Mouse (Mus musculus) neural tube, embryonic 11.5 days (tissue): Measurements from ENCODE around the gene Stom. TPM values are rescaled to one million over a fixed set of nuclear protein-coding genes. Genes with fewer than 3 reads are reported as not detected.

Experiments
- ATAC-seq: fragments of 200-750 bp; cut with Nextera tagmentation; 2 replicates; pipeline ENCODE4 v1.8.0; 2017; ENCODE audit warnings: moderate number of reproducible peaks, mild to moderate bottlenecking, moderate TSS enrichment, moderate library complexity; ENCODE audit not compliant: insufficient read depth, low FRiP score, low TSS enrichment
- DNase-seq: peaks from one replicate; pipeline ENCODE4 v3.0.0-alpha.2; 2015; ENCODE audit warnings: low spot score
- H3K27ac ChIP-seq: fragments of 300-500 bp; sonication (generic); 2 replicates; pipeline ENCODE4 v1.5.1; 2014; ENCODE audit warnings: low read depth, mild to moderate bottlenecking, low read length
- H3K27me3 ChIP-seq: fragments of 300-500 bp; sonication (generic); 2 replicates; pipeline ENCODE4 v1.6.1; 2014; ENCODE audit warnings: mild to moderate bottlenecking, low read length, mixed read lengths; ENCODE audit not compliant: control insufficient read depth, insufficient read depth
- H3K36me3 ChIP-seq: fragments of 300-500 bp; sonication (generic); 2 replicates; pipeline ENCODE4 v1.6.1; 2014; ENCODE audit warnings: mild to moderate bottlenecking, low read length, moderate library complexity, mixed read lengths; ENCODE audit not compliant: control insufficient read depth, insufficient read depth
- H3K4me1 ChIP-seq: fragments of 300-500 bp; sonication (generic); 2 replicates; pipeline ENCODE4 v1.6.1; 2014; ENCODE audit warnings: low read length, mixed read lengths; ENCODE audit not compliant: control insufficient read depth, insufficient read depth
- H3K4me2 ChIP-seq: fragments of 300-500 bp; sonication (generic); 2 replicates; pipeline ENCODE4 v1.6.1; 2014; ENCODE audit warnings: low read depth, mild to moderate bottlenecking, moderate library complexity
- H3K4me3 ChIP-seq: fragments of 300-500 bp; sonication (generic); 2 replicates; pipeline ENCODE4 v1.5.1; 2014; ENCODE audit warnings: low read depth, low read length
- H3K9ac ChIP-seq: fragments of 300-500 bp; sonication (generic); 2 replicates; pipeline ENCODE4 v1.6.1; 2014; ENCODE audit warnings: mild to moderate bottlenecking, low read length
- H3K9me3 ChIP-seq: fragments of 300-500 bp; sonication (generic); 2 replicates; pipeline ENCODE4 v1.6.1; 2016; ENCODE audit warnings: low read length; ENCODE audit not compliant: control insufficient read depth
- WGBS: fragments of 180-500 bp; shearing (Covaris S2); extraction: QIAGEN DNeasy Blood & Tissue Kit; methylation state at CpG from one replicate; pipeline ENCODE4 v1.1.7; 2014; 5-methylcytosine and 5-hydroxymethylcytosine counted together
- polyA plus RNA-seq: library from polyadenylated mRNA; unstranded; fragments of >200 nt; fragmentation: Nextera tagmentation; extraction: Ambion mirVana; gene quantifications from 2 replicates; pipeline ENCODE4 v1.2.1, GENCODE M21; 2014

The Stom gene
- polyA plus RNA-seq, 1 experiment from 2014 or later = 15.5 TPM

GRCm38 (mm10) chr2:35342605-35343004 is 5.8 kb upstream of the Stom start:
- Histone ChIP-seq H3K4me1 (no peaks in the 10 kb centered on the region), H3K9me3 (no peaks in the 10 kb centered on the region), H3K4me2 (no peak overlapping the region), H3K9ac (no peak overlapping the region), H3K36me3 (no peaks in the 10 kb centered on the region), H3K27me3 (no peaks in the 10 kb centered on the region), H3K4me3 (no peak overlapping the region), H3K27ac (no peak overlapping the region)
- DNase-seq (no peak), ATAC-seq (no peak)
- WGBS = 75% methylated on average over 3 of the region's 3 CpGs

GRCm38 (mm10) chr2:35338707-35339106 is 1.9 kb upstream of the Stom start:
- Histone ChIP-seq H3K4me1 (peaks cover 2% of the 10 kb centered on the region; the same call in 1 of the 2 replicates), H3K9me3 (no peaks in the 10 kb centered on the region), H3K4me2 (no peak overlapping the region), H3K9ac (no peak overlapping the region), H3K36me3 (no peaks in the 10 kb centered on the region), H3K4me3 (no peak overlapping the region), H3K27me3 (0 out of 2 replicates have a peak, but pooled peaks cover 4% of the 10 kb centered on the region), H3K27ac (no peak overlapping the region)
- DNase-seq = no peak
- 88% methylated on average over 6 of the region's 6 CpGs for WGBS
- no peak for ATAC-seq

GRCm38 (mm10) chr2:35338036-35338435 is 1.3 kb upstream of the Stom start:
- ATAC-seq (no peak), DNase-seq (no peak)
- Histone ChIP-seq H3K4me2 (no peak overlapping the region), H3K9ac (no peak overlapping the region), H3K4me1 (peaks cover 2% of the 10 kb centered on the region; the same call in 1 of the 2 replicates), H3K9me3 (no peaks in the 10 kb centered on the region), H3K36me3 (no peaks in the 10 kb centered on the region), H3K4me3 (no peak overlapping the region), H3K27me3 (0 out of 2 replicates have a peak, but pooled peaks cover 4% of the 10 kb centered on the region), H3K27ac (no peak overlapping the region)
- 83% methylated on average over 1 of the region's 1 CpGs for WGBS

GRCm38 (mm10) chr2:35337419-35337818 is 643 bp upstream of the Stom start:
- Histone ChIP-seq H3K9ac (peak overlapping the region; percentile 45), H3K4me3 (peak overlapping the region; percentile 76; the same call in 1 of the 2 replicates), H3K4me1 (peaks cover 2% of the 10 kb centered on the region; the same call in 1 of the 2 replicates), H3K27ac (no peak overlapping the region; the same call in 1 of the 2 replicates), H3K9me3 (no peaks in the 10 kb centered on the region), H3K4me2 (peak overlapping the region; percentile 98), H3K36me3 (no peaks in the 10 kb centered on the region), H3K27me3 (0 out of 2 replicates have a peak, but pooled peaks cover 4% of the 10 kb centered on the region)
- 45% methylated on average over 10 of the region's 10 CpGs for WGBS
- DNase-seq = no peak
- ATAC-seq = no peak

- no peak overlapping the region for H3K27ac ChIP-seq
Observed at GRCm38 (mm10) chr2:35335620-35336019, 1.2 kb downstream of the Stom start.

GRCm38 (mm10) chr2:35333670-35334069 is 3.1 kb downstream of the Stom start:
- 0 out of 2 replicates have a peak, but pooled peaks cover 4% of the 10 kb centered on the region for H3K27me3 ChIP-seq
- ATAC-seq (no peak), DNase-seq (no peak)
- H3K36me3 ChIP-seq = no peaks in the 10 kb centered on the region
- H3K9ac ChIP-seq = no peak overlapping the region
- no peak overlapping the region for H3K4me2 ChIP-seq
- H3K4me3 ChIP-seq = no peak overlapping the region
- H3K9me3 ChIP-seq = no peaks in the 10 kb centered on the region
- H3K4me1 ChIP-seq = peaks cover 2% of the 10 kb centered on the region; the same call in 1 of the 2 replicates
- no peak overlapping the region for H3K27ac ChIP-seq

More at GRCm38 (mm10) chr2:35335620-35336019, 1.2 kb downstream of the Stom start:
- 0 out of 2 replicates have a peak, but pooled peaks cover 4% of the 10 kb centered on the region for H3K27me3 ChIP-seq
- ATAC-seq = no peak
- 9% methylated on average over 7 of the region's 7 CpGs for WGBS
- DNase-seq = no peak
- peak overlapping the region; percentile 18; the same call in 1 of the 2 replicates for H3K9ac ChIP-seq
- H3K9me3 ChIP-seq = no peaks in the 10 kb centered on the region
- peak overlapping the region; percentile 76; the same call in 1 of the 2 replicates for H3K4me3 ChIP-seq
- peaks cover 2% of the 10 kb centered on the region; the same call in 1 of the 2 replicates for H3K4me1 ChIP-seq
- no peaks in the 10 kb centered on the region for H3K36me3 ChIP-seq
- peak overlapping the region; percentile 98 for H3K4me2 ChIP-seq

GRCm38 (mm10) chr2:35331205-35331604 is 5.6 kb downstream of the Stom start:
- H3K4me1 ChIP-seq = peaks cover 2% of the 10 kb centered on the region; the same call in 1 of the 2 replicates
- H3K4me2 ChIP-seq = no peak overlapping the region
- DNase-seq (no peak), ATAC-seq (no peak)
- H3K9me3 ChIP-seq = no peaks in the 10 kb centered on the region
- no peak overlapping the region for H3K4me3 ChIP-seq
- no peak overlapping the region for H3K9ac ChIP-seq
- H3K27ac ChIP-seq = no peak overlapping the region
- WGBS = 76% methylated on average over 2 of the region's 2 CpGs
- no peaks in the 10 kb centered on the region for H3K36me3 ChIP-seq
- H3K27me3 ChIP-seq = 0 out of 2 replicates have a peak, but pooled peaks cover 4% of the 10 kb centered on the region

- DNase-seq (no peak), ATAC-seq (no peak)
- Histone ChIP-seq H3K4me2 (no peak overlapping the region), H3K4me1 (no peaks in the 10 kb centered on the region), H3K36me3 (no peaks in the 10 kb centered on the region), H3K9ac (no peak overlapping the region), H3K27me3 (no peaks in the 10 kb centered on the region), H3K27ac (no peak overlapping the region), H3K9me3 (no peaks in the 10 kb centered on the region), H3K4me3 (no peak overlapping the region)
- 89% methylated on average over 2 of the region's 2 CpGs for WGBS
Observed at GRCm38 (mm10) chr2:35329061-35329460, 7.7 kb downstream of the Stom start.

- Histone ChIP-seq H3K9ac (no peak overlapping the region), H3K4me2 (no peak overlapping the region), H3K27ac (no peak overlapping the region), H3K27me3 (no peaks in the 10 kb centered on the region), H3K4me3 (no peak overlapping the region), H3K4me1 (no peaks in the 10 kb centered on the region), H3K36me3 (no peaks in the 10 kb centered on the region), H3K9me3 (no peaks in the 10 kb centered on the region)
- ATAC-seq (no peak), DNase-seq (no peak)
- 56% methylated on average over 11 of the region's 11 CpGs for WGBS
Observed at GRCm38 (mm10) chr2:35328064-35328792, 8.5 kb downstream of the Stom start.
